Mouse (Mus musculus): ENCODE data around the gene Lingo1.

Lingo1 gene

DNA sequence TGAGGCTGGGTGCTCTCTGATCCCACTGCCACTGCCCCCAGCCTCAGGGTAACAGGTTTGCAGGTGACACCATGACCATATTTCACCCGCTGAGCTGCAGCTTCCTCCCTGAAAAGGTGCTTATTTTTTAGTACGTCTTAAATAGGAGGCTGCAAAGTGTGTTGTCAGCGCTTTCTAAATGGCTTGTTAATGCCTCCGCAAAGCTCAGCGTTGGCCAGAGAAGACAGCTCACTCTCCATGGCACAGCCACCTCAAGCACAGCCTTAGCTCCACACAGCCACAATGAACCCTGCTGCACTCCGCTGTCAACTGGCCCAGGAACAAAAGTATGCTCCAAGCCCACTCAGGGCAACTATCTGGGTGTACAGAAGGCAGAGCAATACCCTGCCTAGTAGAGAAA is 85.3 kb downstream of the Lingo1 start:
- Histone ChIP-seq H3K4me3 (replicated peaks; ENCODE audit: low read length) (no peak overlapping the region), H3K9me3 (ENCODE audit: low read length) (no peaks in the 10 kb centered on the region), H3K4me1 (replicated peaks; ENCODE audit: low read depth, low read length) (no peaks in the 10 kb centered on the region), H3K36me3 (ENCODE audit: insufficient read depth, low read length) (no peaks in the 10 kb centered on the region), H3K27me3 (ENCODE audit: insufficient read depth, low read length) (peaks cover 3% of the 10 kb centered on the region; the same call in 1 of the 2 replicates)
- TF ChIP-seq NANOG (IDR thresholded peaks at IDR 0.05; ENCODE audit: borderline replicate concordance, low read length) (no peak), POU5F1 (IDR thresholded peaks at IDR 0.05; ENCODE audit: borderline replicate concordance, low read length) (no peak), CTCF (conservative IDR thresholded peaks at IDR 0.05; ENCODE audit: low read length) (no peak)

DNA sequence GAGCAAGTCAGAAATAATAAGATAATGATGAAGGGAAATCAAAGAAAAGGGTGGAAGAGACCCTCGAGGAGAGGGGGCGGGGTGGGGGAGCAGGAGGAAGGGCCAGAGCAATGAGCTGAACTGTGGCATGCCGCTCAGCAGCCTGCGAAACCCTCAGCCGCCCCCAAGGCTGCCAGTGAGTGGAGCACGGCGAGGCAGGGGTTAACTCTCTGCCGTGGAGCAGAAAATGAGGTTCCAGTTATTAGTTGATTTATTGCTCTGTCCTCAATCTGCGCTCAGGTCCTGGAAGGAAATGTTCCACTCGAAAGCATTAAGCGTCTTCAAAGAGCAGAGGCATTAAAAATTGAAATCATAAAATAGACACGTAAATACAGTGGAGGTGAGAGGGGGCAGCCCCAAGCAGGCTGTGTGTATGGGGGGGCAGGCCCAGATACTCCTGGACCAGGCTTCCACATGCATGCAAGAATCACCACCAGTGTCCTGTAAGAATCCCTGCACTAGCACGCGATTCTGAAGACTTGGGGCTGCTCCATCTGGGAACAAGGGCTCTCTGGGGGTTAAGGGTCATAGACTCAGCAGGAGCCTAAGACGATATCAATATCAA is 89.7 kb downstream of the Lingo1 start:
- TF ChIP-seq NANOG (IDR thresholded peaks at IDR 0.05; ENCODE audit: borderline replicate concordance, low read length) (no peak), POU5F1 (IDR thresholded peaks at IDR 0.05; ENCODE audit: borderline replicate concordance, low read length) (no peak), CTCF (conservative IDR thresholded peaks at IDR 0.05; ENCODE audit: low read length) (no peak)
- Histone ChIP-seq H3K27me3 (ENCODE audit: insufficient read depth, low read length) (peaks cover 6% of the 10 kb centered on the region; the same call in 1 of the 2 replicates), H3K36me3 (ENCODE audit: insufficient read depth, low read length) (no peaks in the 10 kb centered on the region), H3K9me3 (ENCODE audit: low read length) (no peaks in the 10 kb centered on the region), H3K4me3 (replicated peaks; ENCODE audit: low read length) (no peak overlapping the region), H3K4me1 (replicated peaks; ENCODE audit: low read depth, low read length) (no peaks in the 10 kb centered on the region)

DNA sequence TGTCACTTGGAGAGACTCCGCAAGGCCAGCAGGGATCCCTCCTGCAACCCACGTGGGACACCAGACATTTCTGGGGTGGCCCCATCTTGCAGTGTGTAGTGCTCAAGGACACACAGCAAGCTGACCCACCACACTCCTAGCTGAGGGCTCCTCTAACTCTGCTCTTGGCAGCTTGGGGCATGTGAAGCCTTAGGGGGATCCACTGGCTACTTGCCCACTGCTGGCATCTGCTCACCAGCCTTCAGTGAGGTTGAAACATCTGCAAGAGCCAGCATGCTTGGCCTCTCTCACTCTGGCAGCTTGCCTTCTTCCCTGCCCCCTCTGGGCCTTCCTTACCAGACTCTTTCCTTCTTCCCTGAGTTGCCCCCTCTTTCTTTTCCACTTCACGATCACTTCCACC is 94.9 kb downstream of the Lingo1 start:
- Histone ChIP-seq H3K36me3 (ENCODE audit: insufficient read depth, low read length) (no peaks in the 10 kb centered on the region), H3K27me3 (ENCODE audit: insufficient read depth, low read length) (peaks cover 20% of the 10 kb centered on the region), H3K4me3 (replicated peaks; ENCODE audit: low read length) (no peak overlapping the region), H3K4me1 (replicated peaks; ENCODE audit: low read depth, low read length) (no peaks in the 10 kb centered on the region), H3K9me3 (ENCODE audit: low read length) (peaks cover 8% of the 10 kb centered on the region)
- TF ChIP-seq POU5F1 (IDR thresholded peaks at IDR 0.05; ENCODE audit: borderline replicate concordance, low read length), result no peak
- no peak for TF ChIP-seq CTCF (conservative IDR thresholded peaks at IDR 0.05; ENCODE audit: low read length)
- TF ChIP-seq NANOG (IDR thresholded peaks at IDR 0.05; ENCODE audit: borderline replicate concordance, low read length), result no peak

DNA sequence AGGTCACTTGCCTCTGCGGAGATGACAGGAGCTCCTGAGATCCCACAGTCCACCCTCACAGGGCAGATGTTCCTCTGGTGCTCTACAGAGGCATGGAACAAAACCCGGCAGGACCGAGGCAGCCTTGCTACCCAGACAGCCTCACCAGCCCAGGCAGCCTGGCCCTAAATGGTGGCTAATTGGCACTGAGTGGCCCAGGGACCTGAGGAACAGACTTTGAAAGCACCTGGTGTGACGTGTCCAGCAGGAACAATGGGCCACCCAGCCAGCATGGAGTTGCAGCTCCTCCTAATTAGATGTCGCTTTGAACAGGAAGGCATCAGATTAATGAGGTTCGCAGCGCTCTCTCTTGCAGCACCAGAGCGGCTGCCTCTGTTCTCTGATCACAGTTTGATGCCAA is 95.4 kb downstream of the Lingo1 start:
- H3K36me3 ChIP-seq (ENCODE audit: insufficient read depth, low read length), result no peaks in the 10 kb centered on the region
- TF ChIP-seq NANOG (IDR thresholded peaks at IDR 0.05; ENCODE audit: borderline replicate concordance, low read length) (no peak), CTCF (conservative IDR thresholded peaks at IDR 0.05; ENCODE audit: low read length) (no peak), POU5F1 (IDR thresholded peaks at IDR 0.05; ENCODE audit: borderline replicate concordance, low read length) (no peak)
- no peak overlapping the region for H3K4me3 ChIP-seq (replicated peaks; ENCODE audit: low read length)
- peaks cover 8% of the 10 kb centered on the region for H3K9me3 ChIP-seq (ENCODE audit: low read length)
- H3K27me3 ChIP-seq (ENCODE audit: insufficient read depth, low read length), result peaks cover 20% of the 10 kb centered on the region
- H3K4me1 ChIP-seq (replicated peaks; ENCODE audit: low read depth, low read length), result no peaks in the 10 kb centered on the region

DNA sequence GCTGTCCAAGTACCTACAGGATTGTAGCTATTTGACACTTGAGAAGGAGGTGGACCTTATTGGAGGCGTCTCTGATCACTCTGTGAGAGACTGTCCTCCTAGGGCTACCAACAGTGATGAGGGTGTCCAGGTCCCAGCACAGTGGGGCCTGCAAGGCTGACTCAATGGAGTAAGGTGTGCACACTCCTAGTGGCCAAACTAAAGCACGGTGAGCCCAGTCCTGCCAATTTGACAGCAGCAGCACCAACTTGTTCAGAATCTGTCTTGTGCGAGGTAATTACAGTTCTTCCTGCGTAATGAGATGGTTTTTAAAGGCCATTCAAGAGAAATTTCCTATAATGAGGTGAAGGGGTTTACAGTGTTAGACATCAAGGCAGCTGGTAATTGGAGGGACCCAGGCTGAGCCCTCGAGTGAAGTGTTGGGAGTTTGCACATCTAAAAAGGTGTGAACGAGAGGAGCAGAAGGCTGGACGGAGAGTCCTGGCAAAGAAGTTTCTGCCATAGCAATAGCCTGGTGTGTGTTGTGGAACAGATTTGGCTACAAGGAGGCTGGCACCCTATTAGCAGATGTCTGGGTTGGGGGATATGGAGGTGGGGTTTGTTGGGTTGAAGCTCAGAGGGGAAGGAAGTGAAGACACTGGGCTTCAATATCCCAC is 97.4 kb downstream of the Lingo1 start:
- Histone ChIP-seq H3K4me3 (replicated peaks; ENCODE audit: low read length) (no peak overlapping the region), H3K36me3 (ENCODE audit: insufficient read depth, low read length) (no peaks in the 10 kb centered on the region), H3K27me3 (ENCODE audit: insufficient read depth, low read length) (peaks cover 23% of the 10 kb centered on the region), H3K9me3 (ENCODE audit: low read length) (peaks cover 8% of the 10 kb centered on the region), H3K4me1 (replicated peaks; ENCODE audit: low read depth, low read length) (no peaks in the 10 kb centered on the region)
- TF ChIP-seq CTCF (conservative IDR thresholded peaks at IDR 0.05; ENCODE audit: low read length) (no peak), POU5F1 (IDR thresholded peaks at IDR 0.05; ENCODE audit: borderline replicate concordance, low read length) (no peak), NANOG (IDR thresholded peaks at IDR 0.05; ENCODE audit: borderline replicate concordance, low read length) (no peak)

DNA sequence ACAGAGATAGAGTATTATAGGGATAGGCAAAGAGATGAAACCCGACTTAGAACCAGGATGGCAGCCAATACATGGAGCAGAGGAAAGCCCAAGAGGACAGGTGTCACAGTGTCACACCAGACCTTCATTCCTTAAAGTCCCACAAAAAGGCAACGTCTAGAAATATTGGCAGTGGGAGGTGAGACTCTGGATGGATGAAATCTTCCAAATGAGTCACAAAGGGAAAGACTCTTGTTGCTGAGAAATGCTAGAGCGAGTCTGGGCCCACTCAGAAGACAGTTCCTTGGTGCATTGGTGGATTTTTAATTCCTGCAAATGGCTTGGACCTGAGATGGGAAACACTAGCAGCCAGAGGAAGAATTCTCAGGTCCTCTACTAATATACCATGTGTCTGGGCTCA is 102.2 kb downstream of the Lingo1 start:
- TF ChIP-seq POU5F1 (IDR thresholded peaks at IDR 0.05; ENCODE audit: borderline replicate concordance, low read length) (no peak), NANOG (IDR thresholded peaks at IDR 0.05; ENCODE audit: borderline replicate concordance, low read length) (no peak), CTCF (conservative IDR thresholded peaks at IDR 0.05; ENCODE audit: low read length) (no peak)
- Histone ChIP-seq H3K4me3 (replicated peaks; ENCODE audit: low read length) (no peak overlapping the region), H3K27me3 (ENCODE audit: insufficient read depth, low read length) (peaks cover 18% of the 10 kb centered on the region), H3K4me1 (replicated peaks; ENCODE audit: low read depth, low read length) (no peaks in the 10 kb centered on the region), H3K36me3 (ENCODE audit: insufficient read depth, low read length) (no peaks in the 10 kb centered on the region), H3K9me3 (ENCODE audit: low read length) (no peaks in the 10 kb centered on the region; the same call in 1 of the 2 replicates)

DNA sequence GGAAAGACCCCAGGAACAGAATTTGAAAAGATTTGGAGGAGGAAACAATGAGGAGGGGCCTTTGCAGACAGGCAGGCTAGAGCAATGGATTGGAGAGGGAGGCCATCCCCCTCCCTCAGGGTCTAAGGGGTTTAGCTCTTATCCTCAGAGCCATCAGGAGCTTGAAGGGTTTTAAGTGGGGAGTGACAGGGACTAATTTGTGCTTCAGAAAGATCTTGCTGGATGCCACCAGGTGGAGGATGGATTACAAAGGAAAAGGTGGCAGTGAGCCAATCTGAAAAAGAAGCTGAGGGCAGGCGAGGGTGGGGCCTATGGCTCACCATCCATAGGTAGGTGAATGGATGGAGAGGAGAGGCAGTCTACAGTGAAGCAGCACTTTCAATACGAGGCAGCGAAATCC is 105.0 kb downstream of the Lingo1 start:
- Histone ChIP-seq H3K27me3 (ENCODE audit: insufficient read depth, low read length) (0 out of 2 replicates have a peak, but pooled peaks cover 10% of the 10 kb centered on the region), H3K9me3 (ENCODE audit: low read length) (no peaks in the 10 kb centered on the region; the same call in 1 of the 2 replicates), H3K36me3 (ENCODE audit: insufficient read depth, low read length) (no peaks in the 10 kb centered on the region), H3K4me1 (replicated peaks; ENCODE audit: low read depth, low read length) (no peaks in the 10 kb centered on the region), H3K4me3 (replicated peaks; ENCODE audit: low read length) (no peak overlapping the region)
- no peak for TF ChIP-seq POU5F1 (IDR thresholded peaks at IDR 0.05; ENCODE audit: borderline replicate concordance, low read length)
- TF ChIP-seq CTCF (conservative IDR thresholded peaks at IDR 0.05; ENCODE audit: low read length), result no peak
- no peak for TF ChIP-seq NANOG (IDR thresholded peaks at IDR 0.05; ENCODE audit: borderline replicate concordance, low read length)

DNA sequence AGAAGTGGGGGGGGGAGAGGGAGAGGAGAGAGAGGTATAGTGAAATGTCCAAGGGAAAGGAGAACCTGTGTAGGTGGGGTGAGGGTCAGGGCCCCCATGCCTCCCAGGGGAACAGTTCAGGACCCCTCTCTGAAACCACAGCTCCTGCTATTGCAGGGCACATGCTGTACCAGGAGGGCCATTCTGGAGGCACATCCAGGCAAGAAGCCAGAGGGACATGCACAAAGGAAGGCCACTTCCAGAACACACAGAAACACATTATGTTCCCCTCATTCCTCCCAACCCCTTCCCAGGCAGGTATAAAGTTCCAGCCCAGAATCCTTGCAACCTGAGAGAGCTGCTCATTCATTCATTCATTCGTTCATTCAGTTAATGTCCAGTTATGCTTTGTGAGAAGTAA is 105.6 kb downstream of the Lingo1 start:
- no peaks in the 10 kb centered on the region for H3K4me1 ChIP-seq (replicated peaks; ENCODE audit: low read depth, low read length)
- H3K27me3 ChIP-seq (ENCODE audit: insufficient read depth, low read length), result 0 out of 2 replicates have a peak, but pooled peaks cover 11% of the 10 kb centered on the region
- no peaks in the 10 kb centered on the region; the same call in 1 of the 2 replicates for H3K9me3 ChIP-seq (ENCODE audit: low read length)
- TF ChIP-seq NANOG (IDR thresholded peaks at IDR 0.05; ENCODE audit: borderline replicate concordance, low read length) (no peak), CTCF (conservative IDR thresholded peaks at IDR 0.05; ENCODE audit: low read length) (no peak), POU5F1 (IDR thresholded peaks at IDR 0.05; ENCODE audit: borderline replicate concordance, low read length) (no peak)
- no peaks in the 10 kb centered on the region for H3K36me3 ChIP-seq (ENCODE audit: insufficient read depth, low read length)
- H3K4me3 ChIP-seq (replicated peaks; ENCODE audit: low read length), result no peak overlapping the region

Measured in E14TG2a.4 (cell line).